Mouse (Mus musculus) urinary bladder, adult 2 months (tissue): ENCODE measurements around the gene Pnmal1. TPM values are rescaled to one million over a fixed set of nuclear protein-coding genes. Genes with fewer than 3 reads are reported as not detected.
"Not testable (repeated sequence)": the region's sequence is repeated elsewhere in the genome, so short reads cannot be mapped to it uniquely, and the experiment has no call there.

Experiments
- DNase-seq: peaks from one replicate; pipeline ENCODE4 v3.0.0; 2022; ENCODE audit warnings: low spot score
- polyA plus RNA-seq: library from polyadenylated mRNA; depleted of rRNA; stranded (reverse); fragments of >200 nt; gene quantifications from 2 replicates; pipeline ENCODE4 v1.2.3, GENCODE M21; 2012

Pnmal1 gene
- polyA plus RNA-seq, 1 experiment = 0.03 TPM

DNA sequence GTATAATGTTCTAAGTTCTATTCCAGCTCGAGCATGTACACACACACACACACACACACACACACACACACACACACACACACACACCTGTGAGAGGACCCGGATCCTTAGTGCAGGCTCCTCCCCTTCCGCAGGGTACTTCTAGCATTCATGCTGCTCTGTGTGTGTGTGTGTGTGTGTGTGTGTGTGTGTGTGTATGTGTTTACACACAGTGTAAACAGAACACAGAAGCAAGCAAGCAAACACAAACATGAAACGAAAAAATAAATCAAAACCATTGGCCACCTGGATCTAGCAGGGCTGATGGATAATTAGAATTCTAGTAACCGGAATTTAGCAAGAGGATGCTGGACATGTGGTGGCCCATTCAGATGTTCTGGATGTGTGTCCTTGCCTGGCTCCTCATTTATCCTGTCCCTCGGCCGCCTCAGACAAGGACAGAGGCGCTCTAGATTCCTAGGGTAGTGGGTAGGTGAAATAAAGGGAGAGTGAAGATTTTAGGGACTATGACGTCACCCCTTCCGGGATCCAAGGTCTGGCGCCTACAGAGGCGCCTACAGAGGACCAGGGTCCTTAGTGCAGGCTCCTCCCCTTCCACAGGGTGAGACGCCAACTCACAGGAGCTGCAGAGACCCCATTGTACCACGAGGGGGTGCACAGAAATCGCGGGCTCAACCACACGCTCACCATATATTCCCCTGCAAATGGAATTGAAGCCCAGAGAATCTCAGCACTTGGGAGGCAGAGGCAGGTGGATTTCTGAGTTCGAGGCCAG is 8.4 kb upstream of the Pnmal1 start:
- peak; percentile 39 for DNase-seq

DNA sequence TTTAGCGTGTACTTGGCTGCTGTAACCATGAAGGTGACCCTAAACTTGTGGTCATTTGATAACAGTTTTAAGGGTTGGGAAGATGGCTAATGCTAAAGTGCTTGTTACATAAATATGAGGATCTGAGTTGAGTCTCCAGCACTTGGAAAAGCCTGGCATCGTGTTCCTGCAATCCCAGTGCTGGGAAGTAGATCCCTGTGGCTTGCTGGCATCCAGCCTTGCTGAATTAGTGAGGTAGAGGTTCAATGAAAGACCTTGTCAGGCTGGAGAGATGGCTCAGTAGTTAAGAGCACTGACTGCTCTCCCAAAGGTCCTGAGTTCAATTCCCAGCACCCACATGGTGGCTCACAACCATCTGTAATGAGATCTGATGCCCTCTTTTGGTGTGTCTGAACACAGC is 5.7 kb upstream of the Pnmal1 start:
- DNase-seq = not testable (repeated sequence)

DNA sequence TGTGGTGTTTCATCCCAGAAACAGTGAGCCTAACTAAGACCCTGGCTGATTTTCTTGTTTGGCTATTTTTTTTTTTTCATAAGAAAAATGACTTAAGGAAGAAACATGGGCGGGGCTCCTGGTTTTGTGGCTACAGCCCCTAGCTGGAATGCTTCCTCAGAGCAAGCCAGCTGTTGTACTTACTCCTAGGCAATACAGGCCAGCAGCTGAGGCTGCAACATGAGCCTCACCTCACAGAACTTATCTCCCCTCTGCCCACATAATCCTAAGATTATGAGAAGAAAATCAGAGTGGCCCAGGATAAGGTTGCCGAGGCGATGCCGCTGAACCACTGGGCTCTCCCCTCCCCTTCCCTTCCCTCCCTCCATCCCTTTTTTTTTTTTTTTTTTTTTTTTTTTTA is 3.8 kb upstream of the Pnmal1 start:
- DNase-seq = no peak

DNA sequence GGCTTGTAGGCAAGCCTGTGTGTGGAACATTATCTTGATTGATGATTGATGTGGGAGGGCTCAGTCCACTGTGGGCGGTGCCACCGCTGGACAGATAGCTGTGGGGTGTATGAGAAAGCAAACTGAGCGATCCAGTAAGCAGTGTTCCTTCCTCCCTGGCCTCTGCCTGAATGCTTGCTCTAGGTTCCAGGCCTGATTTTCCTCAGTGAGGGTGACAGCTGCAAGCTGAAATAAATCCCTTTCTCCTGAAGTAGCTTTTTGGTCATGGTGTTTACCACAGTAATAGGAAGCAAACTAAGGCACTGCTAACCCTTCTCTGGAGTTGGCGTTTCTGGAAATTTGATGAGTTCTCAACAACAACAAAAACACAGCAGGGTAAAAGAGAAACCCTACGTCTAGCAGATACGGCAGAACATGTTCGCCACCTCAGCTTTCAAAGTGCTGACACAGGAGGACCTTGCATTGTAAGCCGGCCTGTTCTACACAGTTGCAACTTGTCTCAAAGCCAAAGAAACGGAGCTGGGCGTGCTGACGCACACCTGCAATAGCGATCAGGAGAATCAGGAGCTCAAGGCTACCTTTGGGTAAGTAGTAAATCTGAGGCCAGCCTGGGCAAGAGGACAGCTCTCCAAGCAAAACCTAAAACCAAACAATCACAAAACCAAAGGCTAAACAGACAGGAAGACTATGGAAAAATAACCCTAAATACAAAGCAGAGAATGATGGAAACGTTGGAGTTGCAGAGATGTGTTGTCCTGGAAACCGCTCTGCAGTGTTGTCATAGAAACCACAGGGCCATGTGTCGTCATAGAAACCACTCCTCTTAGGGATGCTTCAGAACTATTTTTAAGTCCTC is 2.8 kb upstream of the Pnmal1 start:
- no peak for DNase-seq

DNA sequence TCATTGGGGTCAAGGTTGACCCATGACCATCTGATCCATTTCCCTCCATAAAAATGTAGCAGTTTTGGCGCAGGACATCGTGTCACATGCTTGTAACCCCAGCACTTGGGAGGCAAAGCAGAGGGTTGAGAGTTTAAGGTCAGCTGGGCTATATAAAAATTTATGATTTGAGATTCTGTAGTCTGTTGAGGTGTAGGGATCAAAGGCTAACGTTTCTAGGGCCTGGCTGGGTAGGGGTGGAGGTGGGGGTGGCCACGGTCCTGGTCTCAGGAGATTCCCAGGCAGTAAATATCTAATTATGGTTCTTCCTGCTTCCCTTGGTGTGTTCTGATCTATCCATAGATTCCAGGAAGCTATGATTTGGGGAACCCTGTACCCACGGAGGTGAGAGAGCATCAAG is 2.2 kb downstream of the Pnmal1 start:
- no peak for DNase-seq

DNA sequence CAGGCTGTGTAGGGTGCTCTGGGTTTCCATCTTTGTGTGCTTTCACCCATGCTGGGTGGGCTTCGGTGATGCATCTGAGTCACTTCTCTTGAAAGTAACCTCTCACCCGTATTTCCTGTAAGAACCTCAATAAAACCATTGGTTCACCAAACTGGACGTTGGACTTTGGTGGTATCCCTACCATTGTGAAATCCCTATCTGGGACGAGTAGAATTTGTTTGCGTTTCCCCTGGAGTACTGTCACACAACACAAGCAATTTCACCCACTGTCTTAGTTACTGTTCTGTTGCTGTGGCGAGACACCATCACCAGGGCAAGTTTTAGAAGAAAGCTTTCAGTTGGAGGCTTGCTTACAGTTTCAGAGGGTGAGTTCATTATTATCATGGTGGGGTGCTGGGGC is 8.9 kb downstream of the Pnmal1 start:
- DNase-seq = no peak

DNA sequence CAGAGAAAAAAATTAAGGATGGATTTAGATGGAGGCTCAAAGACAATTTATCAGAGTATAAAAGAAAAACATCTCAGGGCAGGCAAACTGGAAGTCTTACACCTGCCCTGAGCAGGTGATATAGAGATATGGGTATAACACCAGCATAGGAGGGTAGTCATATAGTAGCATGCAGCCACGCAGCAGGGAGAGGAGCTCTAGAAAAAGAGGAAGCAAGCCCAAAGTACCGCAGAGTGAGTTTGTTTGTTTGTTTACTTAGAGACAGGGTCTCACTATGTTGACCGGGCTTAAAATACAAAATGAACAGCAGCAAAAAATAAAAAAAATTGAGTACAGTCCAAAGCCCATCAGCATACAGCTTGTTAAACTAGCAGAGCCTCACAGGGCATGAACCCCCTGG is 11.7 kb downstream of the Pnmal1 start:
- DNase-seq = no peak

DNA sequence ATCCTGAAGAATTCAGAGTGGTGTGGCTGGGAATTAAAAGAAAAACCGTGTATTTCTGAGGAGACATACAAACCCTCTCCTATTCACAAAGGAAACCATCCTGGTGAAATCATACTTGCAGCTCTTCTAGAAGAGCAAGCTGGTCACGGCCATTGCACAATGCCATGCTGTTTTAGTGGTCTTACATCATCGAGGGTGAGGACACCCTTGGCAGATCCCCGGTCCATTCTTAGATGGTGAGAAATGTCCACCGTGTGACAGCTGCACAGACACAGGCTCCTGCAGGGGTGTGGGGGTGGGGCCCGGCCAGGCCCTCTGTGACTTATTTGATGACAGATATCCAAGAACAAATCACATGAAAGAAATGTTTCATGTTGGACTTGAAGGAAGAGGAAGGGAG is 14.5 kb downstream of the Pnmal1 start:
- DNase-seq = no peak

DNA sequence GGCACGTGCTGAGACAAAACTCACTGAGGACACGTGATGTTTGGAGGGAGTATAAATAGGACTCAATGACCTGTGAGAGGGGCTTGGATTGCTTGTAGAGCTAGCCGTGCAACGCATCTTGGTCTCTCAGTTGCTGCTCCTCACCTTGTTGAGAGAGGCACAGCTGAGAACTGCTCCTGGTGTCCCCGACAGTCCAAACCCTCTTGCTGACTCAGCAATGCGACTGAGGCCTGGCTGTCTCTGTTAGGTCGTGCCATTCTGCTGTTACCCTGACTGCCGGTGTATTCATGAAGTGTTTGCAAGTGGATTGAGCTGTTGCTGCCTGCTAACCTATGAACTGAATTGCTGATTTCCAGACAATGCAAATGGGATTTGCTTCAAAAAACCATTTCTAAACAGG is 16.8 kb downstream of the Pnmal1 start:
- DNase-seq = no peak

DNA sequence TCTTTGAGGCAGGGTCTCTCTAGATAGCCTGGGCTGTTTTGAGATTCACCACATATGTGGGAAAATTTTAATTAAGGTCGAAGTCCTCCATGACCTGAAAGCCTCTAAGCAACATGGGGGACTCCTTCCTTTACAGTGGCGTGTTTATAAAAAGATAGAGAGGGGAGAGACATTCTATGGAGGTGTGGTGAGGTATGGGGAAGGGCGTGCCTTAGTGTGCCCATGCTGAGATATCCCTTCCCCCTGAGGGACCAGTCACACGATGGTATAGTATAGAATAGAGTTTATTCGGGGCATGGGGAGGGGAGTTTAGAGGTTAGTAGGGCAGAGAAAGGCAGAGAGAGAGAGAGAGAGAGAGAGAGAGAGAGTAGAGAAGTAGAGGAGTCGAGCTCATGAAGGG is 18.7 kb downstream of the Pnmal1 start:
- DNase-seq = no peak

DNA sequence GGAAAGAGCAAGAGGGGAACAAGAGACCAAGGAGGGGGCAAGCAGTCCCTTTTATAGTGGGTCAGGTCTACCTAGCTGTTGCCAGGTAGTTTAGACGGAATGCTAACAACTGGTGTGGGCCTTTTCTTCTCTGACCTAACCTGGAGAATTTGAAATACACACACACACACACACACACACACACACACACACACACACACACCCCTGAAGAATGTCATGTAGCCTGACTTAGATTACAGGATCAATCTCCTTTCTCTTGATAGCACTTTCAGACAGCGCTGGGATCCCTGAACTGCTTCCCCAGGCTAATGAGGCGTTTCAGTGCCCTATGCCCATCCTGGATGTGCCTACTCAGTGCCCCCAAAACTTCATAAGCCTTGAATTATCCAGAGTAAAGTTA is 19.1 kb downstream of the Pnmal1 start:
- DNase-seq = no peak

DNA sequence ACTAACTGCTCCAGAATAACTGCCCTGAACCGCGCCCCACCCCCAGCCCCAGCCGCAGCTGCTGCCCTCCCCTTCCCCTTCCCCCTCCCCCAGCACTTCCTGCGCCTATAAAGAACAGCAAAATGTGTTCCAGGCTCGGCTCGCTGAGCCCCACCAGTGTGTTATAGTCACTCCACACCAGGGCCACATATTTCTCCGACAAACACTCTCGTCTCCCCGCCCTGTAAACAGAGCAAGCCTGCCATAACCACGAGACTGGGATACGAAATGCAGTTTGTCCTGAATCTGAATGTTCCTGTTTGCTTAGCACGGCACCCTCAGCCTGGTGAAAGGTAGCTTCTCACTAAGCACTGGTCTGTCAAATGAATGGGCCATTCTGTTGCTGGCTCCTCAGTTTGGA is 20.9 kb downstream of the Pnmal1 start:
- DNase-seq = no peak

DNA sequence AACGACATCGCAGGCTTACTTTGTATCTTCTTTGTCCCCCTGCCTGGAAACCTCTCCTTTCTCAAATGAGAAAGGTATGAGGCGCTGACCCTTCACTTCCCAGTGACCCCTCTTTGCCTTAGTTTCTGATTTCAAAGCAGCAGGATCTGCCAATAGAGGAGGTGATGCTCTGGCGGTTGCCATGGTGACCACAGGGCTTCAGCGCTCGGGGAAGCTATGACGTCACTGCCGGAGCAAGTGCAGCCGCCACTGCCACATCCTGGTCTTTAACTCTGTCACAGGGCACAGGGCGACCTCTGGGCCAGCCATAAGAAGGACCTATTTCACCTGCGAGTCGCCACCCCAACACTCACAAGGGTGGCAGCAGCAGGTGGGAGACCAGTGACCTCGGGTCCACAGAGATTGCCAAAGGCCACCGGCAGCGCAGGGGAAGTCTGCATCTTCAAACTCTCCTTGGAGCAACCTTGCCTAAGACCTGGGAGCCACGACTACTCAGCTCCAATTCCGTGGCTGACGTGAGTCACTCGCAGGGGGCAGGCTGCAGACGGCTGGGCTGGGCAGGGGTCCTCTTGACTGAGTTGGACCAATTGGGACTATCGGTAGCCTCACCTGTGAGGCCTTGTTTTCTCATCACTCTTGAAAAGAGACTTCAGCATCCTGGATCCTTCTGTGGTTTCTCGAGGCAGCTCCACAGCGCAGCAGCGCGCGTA is 23.5 kb downstream of the Pnmal1 start, which contains the start of gene Gm42372:
Gene Gm42372 (plus strand): TSS at position 228 of the 710 bp plus-strand sequence.
- DNase-seq = no peak

DNA sequence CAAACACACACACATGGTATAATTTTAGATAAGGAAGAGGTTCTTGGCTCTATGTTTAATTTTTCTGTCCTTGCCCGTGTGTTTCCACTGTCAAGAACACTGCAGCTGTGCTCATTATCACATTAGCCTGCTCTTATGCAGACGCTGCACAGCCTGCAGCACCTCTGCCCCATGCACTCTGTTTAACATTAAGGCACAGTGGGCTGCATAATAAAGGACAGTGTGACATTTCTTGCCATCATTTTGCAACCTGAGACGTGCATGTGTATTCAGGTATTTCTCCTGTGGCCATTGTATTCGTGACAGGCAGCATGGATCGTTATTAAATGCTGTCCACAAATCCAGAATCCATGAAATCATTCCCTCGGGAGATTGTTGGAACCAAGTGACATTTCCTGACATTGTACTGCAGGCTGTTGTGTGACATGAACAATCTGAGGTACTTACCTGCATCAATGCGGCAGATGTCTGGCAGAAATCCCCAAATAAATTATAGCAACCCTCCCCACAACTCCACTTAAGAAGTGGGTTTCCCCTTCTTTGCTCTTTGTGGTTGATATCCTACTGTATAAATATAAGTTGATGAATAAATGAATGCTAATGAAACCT is 28.2 kb downstream of the Pnmal1 start:
- DNase-seq = no peak

DNA sequence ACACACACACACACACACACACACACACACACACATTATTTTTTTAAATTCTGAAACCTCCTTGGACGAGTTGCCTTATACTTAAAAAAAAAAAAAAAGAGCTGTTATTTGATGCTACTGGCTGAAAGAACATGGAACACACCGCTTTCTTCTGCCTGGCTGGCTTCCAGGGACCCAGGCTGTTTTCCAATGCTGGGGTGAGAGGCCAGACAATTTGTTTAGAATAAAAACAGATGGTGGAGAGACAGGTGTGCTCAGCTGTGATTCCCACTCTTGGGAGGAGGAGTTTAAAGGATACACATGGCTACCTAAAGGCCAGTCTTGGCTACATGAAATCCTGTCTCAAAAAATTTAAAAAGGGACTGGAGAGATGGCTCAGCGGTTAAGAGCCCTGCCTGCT is 28.9 kb downstream of the Pnmal1 start:
- no peak for DNase-seq

DNA sequence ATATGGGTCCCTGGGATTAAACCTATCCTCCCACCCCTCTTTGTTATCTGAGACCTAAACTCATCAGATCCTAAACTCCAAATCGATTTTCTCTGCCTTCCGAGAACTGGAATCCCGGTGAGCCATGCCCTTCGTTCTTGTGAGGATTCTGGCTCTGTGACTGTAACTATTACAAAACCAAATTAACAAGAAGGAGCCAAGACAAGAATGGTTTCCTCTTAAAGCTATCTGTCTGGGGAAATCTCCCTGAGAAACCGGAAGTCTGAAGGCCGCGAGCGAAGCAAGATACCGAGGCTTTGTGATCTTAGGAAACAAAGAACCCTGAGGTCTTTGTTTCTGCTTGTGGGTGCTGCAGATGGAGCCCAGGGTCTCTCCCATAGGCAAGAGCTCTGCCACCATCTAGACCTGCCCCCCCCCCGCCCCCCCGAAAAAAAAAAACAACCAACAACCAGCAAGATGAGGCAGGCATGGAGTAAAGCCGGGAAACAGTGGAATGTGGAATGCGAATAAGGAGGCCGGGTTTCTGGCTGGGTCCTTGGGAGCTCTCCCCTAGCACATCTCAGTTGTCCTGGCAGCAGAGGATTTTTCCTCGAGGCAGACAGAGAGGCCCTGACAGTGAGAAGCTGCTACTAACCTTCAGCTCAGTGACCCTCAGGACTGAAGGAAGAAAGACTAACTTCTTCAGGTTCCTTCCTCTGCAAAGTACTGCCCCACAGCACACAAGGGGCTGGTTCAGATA is 30.7 kb downstream of the Pnmal1 start:
- DNase-seq = no peak

DNA sequence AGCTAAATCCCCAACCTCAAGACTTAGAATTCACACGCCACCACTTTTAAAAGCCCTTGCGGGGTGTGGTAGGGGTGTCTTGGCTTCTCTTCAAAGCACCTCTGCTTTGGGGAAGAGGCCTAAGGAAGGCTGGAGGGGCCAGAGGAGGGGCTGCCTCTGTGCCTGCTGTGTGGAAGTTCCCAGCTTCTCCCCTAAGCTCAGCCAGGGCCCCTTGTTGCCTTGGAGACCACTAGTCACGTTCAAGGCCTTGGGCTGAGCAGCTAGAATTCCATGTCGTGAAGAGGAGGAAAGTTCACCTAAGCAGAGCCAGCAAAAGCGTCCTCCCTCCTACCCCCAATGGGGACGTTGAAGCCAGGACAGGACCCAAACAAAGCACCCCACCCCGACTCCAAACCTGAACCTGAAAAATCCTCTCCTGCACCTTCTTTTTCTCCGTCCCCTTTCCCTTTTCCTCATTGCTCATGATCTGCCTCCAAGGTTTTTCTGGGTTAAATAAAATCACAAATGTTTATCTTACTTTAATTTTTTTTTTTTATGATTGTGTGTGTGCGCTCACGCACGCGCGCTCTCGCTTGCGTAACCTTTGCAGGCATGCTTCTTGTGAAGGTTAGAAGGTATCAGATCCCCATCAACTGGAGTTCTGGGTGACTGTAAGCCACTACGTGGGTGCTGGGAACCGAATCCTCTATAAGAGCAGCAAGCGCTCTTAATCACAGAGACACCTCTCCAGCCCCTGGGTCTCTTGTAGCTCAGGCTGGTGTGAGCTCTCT is 32.4 kb downstream of the Pnmal1 start:
- DNase-seq = no peak

DNA sequence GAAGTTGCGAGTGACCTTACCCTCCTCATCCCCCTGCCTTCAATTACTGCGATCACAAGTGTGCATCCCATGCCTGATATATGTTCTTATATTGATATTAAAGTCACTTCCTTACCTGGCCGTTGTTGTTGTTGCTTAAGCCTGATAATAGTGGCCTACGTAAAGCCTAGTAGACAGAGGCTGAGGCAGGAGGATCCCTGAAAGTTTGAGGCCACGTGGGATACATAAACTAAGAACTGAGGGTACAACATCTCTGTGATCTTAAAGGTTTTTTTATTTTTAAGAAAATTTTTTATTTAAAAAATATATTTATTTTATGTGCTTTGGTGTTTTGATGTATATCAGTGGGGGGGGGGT is 33.0 kb downstream of the Pnmal1 start, which contains the start of gene Ccdc8:
Gene Ccdc8 (plus strand): TSS at position 258 of the 357 bp plus-strand sequence.
- DNase-seq = no peak

DNA sequence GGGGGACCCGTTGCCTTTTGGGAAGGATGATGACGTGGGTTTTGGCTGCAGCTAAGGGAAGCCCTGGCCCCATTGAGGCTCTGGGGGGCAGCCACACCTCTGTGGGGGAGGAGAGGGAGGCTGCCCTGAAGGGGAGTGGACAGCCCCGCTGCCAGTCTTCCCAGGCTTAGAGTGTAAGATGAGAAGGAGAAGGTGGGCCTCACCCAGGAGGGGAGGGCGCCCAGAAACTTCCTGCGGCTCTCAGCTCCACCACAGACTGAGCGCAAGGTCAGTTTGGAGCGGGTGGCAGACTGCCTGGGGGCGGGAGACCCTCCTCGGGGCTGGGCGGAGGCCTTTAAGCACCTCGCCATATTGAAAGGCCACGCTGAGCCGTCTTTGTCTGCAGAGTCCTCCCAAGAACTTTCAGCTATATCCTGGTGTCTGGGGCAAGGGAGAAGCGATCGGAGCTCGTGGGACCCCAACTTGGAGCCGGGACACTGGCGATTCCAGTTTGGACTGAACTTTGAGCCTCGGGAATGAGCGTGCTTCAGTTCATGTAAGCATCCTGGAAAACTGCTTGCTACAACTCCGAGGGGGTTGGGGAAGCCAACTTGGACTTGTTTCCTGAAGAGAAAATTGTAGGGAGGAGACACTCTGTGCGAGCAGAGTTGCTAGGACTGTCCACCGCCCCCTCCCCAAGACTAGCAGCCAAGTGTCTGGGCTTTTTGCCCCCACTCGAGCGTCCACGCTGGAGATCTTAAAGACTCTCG is 34.3 kb downstream of the Pnmal1 start:
- no peak for DNase-seq

DNA sequence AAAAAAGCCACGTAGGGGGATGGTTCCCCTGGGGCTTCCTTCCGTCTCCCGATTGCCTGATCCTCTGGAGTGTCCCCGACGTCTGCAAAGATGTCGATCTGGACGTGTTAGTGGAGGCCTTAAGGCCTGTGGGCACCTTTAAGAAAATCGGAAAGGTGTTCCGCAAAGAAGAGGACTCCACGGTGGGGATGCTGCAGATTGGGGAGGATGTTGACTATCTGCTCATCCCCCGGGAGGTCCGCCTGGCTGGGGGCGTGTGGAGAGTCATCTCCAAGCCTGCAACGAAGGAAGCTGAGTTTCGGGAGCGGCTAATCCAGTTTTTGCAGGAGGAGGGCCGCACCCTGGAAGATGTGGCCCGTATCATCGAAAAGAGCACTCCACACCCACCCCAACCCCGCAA is 34.9 kb downstream of the Pnmal1 start:
- no peak for DNase-seq
